Mouse (Mus musculus): ENCODE results near the gene Cenpp.

The Cenpp gene

DNA sequence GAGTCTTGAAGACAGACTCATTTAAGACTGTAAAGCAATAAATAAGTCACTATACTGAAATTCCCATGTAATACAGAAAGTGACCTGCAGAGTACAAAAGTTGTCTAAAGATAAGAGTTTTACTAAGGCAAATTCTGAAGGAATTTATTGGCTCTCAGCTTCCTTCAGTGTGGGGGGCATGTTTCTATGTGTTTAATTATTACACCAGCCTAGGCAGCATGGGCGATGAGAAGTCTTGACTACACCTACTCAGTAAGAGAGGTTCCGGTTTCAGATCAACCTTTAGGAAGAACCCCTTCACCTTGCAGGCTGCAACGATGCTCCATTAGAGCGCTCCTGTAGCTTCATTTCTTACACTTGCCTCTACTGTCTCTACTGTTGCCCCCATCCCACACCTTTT is 121.9 kb downstream of the Cenpp start:
- DNase-seq (ENCODE audit: low read depth): no peak

DNA sequence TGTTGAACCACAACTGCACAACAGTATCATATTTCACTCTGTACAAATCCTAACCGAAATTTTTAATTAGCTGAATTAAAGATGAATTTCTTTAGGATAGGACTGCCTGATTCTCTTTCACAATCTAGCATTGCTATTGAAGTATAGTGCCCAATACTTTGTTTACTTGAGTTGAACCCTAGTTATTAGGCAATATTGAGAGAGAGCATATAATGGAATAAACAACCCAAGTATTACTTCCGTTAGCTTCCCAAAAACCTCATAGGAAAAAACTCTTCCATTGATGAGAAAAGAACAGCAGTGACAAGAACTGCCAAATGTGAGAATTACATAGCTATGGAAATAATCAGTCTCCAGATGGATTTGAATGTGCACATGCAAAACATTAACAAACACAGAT is 126.3 kb downstream of the Cenpp start:
- DNase-seq (ENCODE audit: low read depth): no peak

DNA sequence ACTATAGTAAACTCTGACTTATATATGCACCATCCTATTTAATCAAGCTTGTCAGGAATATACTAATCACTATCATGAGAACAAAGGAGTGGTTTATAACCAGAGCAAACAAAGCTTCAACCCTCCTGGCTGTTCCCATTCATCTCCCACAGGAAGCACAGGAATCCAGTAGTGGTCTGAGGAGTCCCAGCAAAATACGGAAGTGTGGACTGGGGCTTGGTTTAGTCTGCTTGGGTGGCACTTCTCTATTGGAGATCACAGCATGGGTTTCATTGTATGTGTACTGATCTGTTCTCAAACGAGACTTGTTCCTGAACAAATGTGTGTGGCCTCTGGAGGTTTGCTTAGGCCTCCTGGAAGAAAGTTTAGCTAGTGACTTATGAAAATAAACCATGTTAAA is 133.8 kb downstream of the Cenpp start:
- no peak for DNase-seq (ENCODE audit: low read depth)

DNA sequence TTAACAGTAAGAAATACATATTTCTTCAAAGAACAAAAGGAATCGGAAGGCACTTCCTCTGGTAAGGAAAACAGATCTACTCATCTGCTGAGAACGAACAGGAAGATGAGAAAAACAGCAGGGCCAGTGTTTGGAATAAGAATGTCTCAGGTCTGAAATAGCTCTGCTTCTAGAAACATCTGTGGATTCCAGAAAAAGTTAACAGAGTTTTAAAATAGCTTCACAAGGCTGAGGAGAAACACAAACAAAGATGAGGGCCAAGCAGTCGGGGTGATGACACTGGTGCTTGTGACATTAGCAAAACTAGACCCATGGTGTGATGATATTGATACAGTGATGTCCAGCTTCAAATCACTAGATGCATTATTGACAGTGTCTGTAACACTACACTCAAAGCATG is 145.4 kb downstream of the Cenpp start:
- no peak for DNase-seq (ENCODE audit: low read depth)

DNA sequence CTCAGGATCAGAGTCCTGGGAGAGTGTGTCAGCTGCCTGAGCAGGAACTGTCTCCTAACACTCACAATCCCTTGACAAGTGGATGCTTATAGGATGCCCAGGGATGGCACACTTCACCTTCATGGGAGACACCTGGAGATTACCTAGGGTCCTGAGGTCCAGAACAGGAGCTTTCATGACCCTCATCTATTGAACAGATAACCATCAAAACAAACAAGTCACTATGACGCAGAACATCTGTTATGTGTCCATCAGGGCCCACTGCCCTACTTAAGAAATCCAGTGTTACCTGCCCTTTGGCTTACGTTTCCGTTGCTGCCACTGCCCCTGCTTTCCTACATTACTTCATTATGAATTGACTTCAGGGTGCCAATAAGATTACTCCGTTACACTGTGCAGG is 146.8 kb downstream of the Cenpp start:
- no peak for DNase-seq (ENCODE audit: low read depth)

DNA sequence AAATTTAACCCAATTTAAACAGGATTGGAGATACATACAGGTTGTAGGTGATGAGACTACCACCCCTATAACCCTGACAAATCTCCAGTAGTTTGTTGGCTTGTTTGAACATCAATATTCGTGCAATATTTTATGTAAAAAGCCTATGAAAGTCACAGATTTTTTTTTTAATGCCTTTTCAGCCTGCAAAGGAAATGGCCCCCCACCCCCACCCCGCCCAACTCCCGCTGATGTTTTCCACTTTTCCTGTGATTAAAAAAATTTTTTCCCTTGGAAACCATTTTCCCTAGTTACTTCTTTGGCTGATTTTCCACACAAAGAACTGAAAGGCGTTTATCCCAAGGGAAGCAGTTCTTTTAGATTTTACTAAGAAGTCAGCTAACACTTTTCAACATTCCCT is 148.1 kb downstream of the Cenpp start, which contains the start of gene Ecm2:
Gene Ecm2 (plus strand): TSS at position 301 of the 400 bp plus-strand sequence.
- no peak for DNase-seq (ENCODE audit: low read depth)

DNA sequence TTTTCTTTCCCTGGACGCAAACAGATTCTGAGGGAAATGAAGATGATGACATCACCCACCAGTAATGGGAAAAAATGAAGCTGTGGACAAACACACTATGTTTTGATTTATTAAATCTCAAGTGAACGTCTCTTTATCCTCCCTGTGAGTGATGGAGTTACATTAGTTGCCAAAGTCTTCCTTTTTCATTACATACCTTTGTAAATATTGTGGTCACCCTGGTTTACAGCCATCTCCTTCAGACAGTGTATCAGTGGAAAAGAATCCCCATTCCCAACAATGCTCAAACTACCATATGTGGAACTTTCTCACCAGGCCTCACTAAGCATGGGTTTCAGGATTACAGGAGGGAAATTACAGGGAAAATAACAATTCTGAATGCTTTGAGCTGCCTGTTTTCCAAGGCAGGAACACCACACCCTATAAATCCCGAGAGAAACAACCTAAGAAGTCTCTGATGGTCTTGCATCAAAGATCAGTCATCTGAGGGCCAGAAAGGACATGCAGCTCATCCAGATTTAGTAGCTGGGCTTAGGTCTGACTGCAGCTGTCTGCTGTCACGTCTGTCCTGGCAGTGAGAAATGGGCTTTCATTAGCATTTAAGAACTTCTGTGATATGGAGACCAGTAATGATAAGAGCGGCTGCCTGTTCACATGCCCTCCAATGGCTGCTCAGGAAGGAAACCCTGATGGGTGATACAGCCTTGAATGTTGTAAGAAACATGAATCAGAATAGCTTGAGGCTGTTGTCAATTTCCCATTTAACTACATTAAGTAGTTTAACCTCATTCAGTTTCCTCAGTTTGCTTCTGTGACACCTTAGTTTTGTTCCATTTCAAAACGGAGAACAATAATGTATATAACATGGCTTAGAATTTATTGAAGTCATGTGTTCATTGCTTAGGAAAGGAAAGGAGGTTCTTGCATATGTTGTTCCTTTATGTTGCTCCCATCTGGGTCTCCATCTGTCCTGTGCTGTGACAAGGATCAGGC is 159.9 kb downstream of the Cenpp start, which contains the start of gene Tes3-ps:
Gene Tes3-ps (plus strand): TSS at position 943 of the 993 bp plus-strand sequence.
- DNase-seq (ENCODE audit: low read depth): peak; percentile 94

DNA sequence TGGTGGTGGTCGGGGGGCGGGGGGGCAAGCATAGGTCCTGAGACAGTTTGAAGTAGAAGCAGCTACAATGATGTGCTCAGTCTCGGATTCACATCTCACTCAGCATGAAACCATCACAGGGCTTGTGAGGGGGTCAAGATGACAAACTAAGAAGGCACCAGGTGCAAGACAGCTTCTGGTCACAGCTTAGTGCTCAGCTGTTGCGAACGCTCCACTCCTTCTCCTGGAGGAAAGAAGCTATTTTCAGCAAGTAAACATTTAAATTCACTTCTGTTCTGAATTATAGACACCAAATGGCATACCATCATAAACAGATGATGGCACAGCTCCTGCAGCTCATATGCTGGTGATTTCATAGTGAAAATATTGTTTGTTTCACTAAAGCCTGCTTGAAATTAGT is 167.2 kb downstream of the Cenpp start:
- DNase-seq (ENCODE audit: low read depth): no peak

DNA sequence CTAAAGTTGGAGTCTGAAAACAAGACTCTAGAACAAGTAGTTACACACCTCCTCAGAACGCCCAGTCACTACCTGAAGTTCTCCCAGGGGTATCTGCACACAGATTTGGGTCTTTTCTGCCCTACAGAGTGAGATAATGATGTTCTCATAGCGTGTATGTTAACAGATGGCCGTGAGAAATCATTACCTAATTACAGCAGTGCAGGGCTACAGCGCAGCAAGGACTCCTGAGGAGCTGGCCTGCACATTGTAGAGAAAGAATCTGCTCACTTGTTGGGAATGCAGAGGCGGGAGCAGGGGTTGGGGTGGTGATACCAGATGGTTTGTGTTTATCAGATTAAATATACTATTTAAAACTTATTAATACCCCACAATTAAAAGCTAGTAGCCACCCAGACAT is 172.0 kb downstream of the Cenpp start:
- no peak for DNase-seq (ENCODE audit: low read depth)

DNA sequence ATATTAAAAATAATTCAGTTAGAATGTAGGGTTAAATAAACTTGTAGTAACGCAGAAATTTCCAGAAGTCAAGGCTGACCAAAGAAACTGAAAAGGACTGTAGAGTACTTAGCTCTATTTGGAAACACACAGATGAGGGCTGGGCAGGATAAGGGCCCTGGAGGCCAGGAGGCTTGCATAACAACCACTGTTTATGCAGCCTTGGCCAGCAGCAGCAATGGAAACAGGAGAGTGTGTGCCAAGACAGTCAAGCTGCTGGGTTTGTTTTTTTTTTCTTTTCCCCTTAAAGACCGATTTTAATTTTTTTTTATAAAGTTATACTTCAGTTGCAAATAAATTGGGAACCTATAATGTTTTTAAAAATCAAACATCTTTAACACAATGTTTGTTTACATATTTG is 172.5 kb downstream of the Cenpp start:
- peak; percentile 89 for DNase-seq (ENCODE audit: low read depth)

DNA sequence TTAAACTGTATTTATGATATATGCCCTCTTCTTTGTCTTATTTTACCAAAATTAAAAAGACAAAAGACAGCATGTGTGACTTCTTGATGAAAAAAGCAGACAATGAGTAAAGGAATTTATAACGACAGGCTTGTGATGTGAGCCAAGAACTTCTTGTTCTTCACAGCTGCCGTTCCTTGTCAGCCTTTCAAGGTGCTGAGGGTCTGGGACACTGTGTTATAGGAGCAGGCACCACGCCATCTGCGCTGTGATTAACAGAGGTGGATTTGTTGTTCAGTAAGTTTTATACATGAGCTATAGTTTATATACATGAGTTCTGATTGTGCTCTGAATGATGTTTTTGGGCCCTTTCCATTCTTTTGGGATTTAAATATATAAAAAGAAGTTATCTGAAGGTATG is 173.2 kb downstream of the Cenpp start:
- DNase-seq (ENCODE audit: low read depth): no peak

DNA sequence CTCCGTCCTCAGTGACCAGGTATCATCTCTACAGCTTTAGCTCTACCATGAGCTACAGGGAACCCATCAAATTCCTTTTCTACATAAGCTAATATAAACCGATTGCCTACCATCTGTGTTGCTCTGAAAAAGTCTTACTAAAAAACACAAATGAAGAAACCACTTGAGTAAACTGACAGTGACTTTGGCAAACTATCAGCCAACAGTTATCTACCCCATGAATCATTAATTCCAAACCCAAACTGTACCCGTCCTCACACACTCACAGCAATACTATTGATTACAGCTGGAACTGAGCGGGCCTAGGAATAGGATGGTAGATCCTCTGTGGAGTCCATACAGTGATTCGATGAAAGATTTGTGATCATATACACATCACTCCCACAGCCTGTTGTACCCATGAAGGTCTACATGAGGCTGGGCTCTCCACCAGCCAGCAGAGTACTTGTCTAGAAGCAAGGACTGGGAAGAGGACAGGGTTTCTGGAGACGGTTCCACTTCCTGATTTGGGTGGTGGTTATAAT is 173.7 kb downstream of the Cenpp start:
- no peak for DNase-seq (ENCODE audit: low read depth)

DNA sequence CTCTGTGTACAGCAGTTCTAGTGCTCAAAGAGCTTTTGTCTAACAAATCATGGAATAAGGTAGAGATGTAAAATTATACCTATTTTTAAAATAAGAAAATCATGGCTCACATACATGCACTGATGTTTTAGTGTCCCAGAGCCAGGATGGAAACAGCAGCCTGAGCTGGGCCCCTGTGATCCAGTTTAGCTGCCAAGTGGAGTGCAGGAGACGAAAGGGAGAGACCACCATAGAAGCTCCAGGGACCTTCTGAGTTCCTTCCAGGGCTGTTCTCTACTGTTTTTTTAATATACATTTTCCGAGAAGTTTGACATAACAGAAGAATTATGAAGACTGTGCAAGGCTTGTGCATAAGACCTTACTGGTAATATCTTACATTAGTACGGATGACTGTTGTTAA is 174.7 kb downstream of the Cenpp start:
- DNase-seq (ENCODE audit: low read depth): no peak

DNA sequence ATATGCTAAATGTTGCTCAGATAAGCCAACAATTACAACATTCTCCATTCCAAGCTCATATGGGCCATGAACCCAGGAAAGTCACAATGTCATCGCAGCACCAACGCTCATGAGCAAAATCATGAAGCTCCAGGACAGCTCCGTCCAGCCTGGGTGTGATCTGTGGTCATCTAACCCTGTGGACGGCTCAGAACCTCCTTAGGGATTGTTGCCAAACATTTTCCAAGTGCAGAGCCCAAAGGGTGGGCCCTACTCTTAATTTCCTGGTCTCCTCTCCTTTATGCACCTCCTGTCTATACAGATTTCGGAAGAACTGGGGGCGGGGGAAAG is 179.9 kb downstream of the Cenpp start:
- DNase-seq (ENCODE audit: low read depth): no peak

DNA sequence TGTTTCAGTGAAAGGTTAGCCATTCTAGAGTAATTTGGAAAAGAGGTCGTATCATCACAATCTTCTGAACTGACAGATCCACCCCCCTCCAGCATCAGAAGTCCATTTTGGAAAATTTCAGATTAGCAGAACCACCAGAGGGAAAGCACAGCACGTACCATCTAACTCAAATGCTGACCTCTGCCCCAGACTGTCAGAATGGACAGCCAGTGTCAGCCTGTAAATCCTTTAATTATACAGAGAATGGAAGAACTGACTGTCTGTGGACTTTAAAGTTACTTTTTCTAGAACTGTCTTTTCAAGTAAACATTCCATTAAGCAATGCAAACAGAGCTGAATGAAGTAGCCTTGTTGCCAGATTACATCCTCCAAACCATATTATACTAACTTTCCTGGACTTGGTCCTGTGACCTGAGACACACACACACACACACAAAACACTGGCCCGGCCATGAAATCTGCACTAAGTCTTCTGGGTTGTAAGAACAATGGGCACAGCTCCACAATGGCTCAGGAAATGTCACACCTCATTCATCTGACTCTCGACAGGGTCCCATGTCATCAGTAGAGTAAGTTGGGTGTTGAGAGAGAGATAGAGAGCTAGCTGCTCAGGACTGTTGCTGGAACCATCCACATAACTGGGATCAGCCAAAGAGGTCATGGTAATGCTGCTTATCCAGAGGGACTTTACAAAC is 180.5 kb downstream of the Cenpp start:
- DNase-seq (ENCODE audit: low read depth): no peak

DNA sequence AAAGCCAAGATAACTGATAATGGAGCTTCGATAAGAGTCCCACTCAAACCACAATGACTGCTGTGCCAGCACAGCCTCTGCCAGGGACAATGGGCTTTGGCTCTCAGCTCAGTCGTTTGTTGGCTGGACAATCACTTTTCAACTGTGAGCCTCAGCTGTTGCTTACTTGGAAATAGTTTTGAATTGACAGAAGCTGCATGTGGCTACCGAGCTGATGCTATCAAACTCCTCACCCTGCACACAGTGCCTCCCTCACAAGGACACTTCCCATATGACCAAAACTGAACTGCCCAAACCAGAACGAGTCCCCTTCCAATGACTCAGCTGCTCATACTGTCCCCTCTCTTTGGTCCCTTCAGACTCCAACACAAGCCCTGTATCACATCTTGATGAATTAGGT is 181.8 kb downstream of the Cenpp start:
- no peak for DNase-seq (ENCODE audit: low read depth)

DNA sequence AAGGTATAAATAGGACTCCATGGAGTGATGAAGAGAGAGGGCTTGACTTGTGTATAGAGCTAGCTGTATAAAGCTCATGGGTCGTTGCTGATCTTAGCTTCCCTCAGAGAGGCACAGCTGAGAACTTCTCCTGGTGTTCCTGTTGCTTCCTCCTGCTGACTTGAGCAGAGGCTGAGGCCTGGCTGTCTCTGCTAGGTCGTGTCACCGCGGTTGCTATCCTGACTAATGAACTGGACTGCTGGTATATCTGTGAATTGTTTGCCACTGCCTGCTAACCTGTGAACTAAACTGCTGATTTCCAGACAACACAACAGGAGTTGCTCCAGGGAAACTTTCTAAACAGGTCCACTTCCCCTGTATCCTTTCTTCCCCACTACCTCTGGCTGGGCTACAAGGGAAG is 182.3 kb downstream of the Cenpp start:
- no peak for DNase-seq (ENCODE audit: low read depth)

DNA sequence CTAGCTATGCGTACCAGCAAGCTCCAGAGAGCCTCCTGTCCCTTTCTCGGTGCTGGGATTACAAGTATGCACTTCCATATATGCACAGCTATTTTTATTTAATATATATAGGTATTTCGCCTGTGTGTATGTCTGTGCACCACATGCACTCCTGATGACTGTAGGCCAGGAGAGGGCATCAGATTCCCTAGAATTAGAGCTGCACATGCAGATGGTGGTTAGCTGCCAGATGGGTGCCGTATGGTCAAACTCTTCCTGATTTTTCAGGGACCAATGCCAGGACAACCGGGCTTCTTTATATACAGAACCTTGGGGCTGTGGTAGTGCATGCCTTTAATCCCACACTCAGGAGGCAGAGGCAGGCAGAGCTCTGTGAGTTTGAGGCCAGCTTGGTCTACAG is 183.6 kb downstream of the Cenpp start:
- DNase-seq (ENCODE audit: low read depth): no peak

DNA sequence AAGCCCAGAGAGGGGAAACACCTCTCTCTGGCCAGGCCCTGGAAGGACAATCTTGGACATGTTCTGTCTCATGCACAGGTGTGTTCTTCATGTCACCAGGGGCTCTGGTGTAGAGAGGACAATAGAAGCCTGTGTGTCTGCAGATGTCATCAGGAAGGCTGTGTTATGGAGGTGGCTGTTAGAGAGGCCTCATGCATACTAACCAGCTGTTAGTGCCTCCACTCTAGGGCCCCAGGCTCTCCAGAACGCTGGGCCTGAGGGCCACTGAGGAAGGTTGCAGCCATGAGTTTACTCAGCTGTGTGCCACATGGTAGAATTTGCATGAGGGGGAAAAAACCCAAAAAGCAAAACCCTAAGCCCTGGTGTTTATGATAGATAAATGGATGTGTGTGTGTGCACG is 185.0 kb downstream of the Cenpp start:
- no peak for DNase-seq (ENCODE audit: low read depth)

DNA sequence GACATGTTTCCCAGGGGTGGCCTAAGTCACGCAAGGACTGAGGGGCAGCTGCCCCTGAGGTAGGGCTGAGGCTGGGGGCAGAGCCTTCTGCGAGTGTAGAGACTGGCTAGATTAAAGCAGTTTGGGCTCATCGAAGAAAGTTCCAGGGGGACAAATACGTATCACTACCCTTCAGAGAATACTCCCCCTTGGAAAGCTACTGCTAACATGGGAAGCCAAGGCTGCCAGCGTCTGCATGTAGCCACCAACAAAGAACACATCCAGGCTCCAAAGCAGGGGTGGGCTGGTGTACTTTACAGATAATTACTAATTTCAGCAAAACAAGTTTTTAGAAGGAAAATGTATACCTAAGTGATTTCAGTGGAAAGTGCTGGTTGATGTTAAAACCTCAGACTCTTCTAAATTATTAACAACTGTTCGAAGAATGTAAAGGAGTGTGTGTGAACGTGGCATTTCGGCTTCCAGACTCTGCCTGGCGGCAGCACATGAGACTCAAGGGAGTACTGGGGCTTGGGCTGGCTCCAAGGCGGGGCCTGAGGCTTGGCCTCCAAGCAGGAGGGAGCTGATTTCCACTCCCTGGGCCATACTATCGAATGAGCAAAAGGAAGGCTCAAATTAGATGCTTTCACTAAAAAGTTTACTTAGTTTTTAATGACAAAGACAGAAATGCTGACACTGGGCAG is 186.1 kb downstream of the Cenpp start:
- peak; percentile 91 for DNase-seq (ENCODE audit: low read depth)

DNA sequence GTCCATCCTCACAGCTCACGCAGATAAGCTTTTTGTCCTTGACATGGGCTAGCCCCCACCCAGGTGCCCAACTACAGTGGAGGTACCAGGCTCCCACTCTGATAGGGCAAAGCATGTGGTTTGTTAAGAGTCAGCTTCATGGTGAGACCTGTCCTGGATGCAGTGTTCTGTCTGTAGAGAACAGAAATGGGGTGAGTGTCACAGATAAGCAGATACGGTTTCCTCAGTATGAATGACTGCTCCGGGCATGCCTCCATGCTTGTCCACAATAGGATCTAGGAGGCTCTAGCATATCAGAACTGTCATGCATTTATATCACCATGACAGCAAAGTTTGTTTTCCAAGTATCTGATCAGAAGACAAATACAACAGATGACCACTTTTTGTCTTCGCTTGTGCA is 186.7 kb downstream of the Cenpp start:
- no peak for DNase-seq (ENCODE audit: low read depth)

DNA sequence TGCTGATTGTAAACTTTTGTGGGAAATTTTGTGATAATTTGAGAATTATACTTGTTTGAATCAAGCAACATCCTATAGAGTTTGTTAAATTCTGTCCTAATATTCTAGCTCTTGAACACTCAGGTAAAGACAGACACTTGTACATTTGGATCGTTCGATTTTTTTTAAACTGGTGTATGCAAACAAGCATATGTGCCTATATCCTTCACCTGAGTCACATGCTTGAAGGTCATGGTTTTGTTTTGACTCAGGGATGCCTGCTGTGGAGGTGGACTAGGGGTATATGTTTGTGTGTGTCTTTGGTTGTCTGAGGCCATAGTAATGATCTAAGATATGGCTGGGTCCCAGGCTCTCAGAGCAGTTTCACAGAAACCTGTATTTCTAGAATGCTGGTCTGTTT is 189.7 kb downstream of the Cenpp start:
- no peak for DNase-seq (ENCODE audit: low read depth)

All from fibroblast of lung, adult 2 months (primary cell).